Mouse (Mus musculus): ENCODE results near the gene Akt3.

Akt3 gene

DNA sequence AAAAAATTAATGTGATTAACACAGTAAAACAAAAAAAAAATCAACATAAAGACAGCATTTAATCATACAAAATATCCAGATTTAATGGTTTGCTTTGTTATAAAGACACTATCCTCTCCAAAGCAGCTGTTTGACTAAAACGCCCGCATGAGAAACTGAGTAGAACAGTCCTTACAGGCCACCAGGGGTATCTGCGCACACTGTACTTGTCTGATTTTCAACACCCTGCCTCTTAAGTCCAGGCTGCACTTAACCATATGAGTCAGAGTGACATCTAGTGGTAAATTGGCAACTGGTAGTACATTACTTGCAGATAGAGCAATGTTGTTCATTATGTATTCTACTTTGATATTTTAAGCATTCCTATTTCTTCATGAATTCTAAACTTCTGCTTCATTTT lies 69.3 kb downstream of the Akt3 start:
- in situ Hi-C loops (cut with MboI, MseI) = loop anchor here (10.0 kb wide), 1 partner anchor 324 kb away; no protein-coding TSS in a partner anchor

DNA sequence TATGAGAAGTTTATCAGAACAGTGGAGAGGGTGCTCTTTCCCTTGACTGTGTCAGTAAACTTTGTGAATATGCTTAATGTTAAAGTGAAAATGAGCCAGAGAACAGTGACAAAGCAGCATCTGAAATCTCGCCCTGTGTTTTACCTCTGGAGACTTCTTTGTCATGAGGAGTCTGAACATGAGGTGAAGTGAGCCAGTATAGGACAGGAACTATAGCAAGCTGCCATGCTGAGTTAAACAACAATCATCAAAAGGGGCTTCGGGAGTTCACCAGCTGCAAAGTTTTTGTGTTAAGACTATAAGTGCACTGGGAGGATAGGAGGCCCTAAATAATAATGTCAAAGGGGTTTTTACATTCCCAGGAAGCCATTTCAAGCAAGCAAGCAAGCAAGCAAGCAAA lies 71.3 kb downstream of the Akt3 start:
- in situ Hi-C loops (cut with MboI, MseI) = loop anchor here (10.0 kb wide), 1 partner anchor 322 kb away; no protein-coding TSS in a partner anchor

GRCm38 (mm10) chr1:177179635-177180034 lies 78.4 kb downstream of the Akt3 start:
- in situ Hi-C loops (cut with MboI, MseI) = loop anchor here (10.0 kb wide), 1 partner anchor 315 kb away; no protein-coding TSS in a partner anchor

- in situ Hi-C loops (cut with MboI, MseI) = no loop called here
Observed at GRCm38 (mm10) chr1:177175436-177175835, 82.6 kb downstream of the Akt3 start.

GRCm38 (mm10) chr1:177171300-177171699 lies 86.7 kb downstream of the Akt3 start:
- in situ Hi-C loops (cut with MboI, MseI) = no loop called here

- in situ Hi-C loops (cut with MboI, MseI) = no loop called here
Observed at GRCm38 (mm10) chr1:177165789-177166188, 92.2 kb downstream of the Akt3 start.

GRCm38 (mm10) chr1:177165336-177165735 lies 92.7 kb downstream of the Akt3 start:
- in situ Hi-C loops (cut with MboI, MseI) = no loop called here

DNA sequence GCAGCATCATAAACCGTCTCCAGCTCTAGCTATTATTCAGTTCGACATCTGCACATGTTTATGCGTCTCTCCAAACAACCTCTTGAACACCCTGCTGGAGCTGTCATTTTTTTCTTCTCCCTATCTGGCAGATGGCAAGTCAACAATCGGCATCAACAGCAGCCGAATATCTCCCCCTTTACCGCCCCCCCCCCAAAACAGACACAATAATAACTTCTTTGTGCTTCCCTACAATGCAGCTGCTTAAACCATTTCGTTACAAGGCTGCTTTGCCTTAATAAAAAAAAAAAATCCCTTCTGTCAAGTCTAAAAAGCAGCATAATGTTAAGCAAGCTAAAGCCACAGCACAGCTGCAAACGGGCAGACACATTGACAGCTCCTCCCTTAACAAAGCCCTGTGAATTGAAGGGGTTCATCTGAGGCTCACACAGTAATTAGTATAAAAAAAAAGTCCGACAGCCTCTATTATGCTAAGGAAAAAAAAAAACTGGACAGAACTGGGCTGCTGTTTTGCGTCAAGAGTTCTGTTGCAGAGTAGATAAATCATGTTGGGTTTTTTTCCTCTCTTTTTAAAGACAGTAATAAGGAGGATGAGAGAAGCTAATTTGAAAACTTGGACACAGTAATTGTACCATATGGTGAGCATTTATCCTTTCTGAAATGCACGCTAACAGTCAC lies 107.5 kb downstream of the Akt3 start:
- in situ Hi-C loops (cut with MboI, MseI) = no loop called here

DNA sequence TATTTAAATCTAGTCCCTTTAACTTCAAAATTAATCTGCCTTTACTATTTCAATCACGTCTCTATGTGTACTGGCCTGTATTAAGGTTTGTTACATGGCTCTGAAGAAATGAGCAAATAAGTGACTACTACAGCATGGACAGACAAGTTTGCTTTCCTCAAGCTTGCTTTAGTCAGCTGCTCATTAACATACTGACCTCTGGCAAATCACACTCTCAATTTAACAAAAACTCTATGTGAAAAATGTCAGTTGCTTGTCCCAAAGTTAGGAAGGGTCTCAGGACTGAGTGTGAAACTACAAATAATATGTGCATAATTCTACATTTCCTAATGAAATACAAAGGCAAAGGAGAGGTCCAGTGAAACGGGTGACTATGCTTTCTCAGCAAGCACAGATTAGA lies 109.3 kb downstream of the Akt3 start:
- in situ Hi-C loops (cut with MboI, MseI) = loop anchor here (25.0 kb wide), 1 partner anchor 1786 kb away; no protein-coding TSS in a partner anchor

- in situ Hi-C loops (cut with MboI, MseI) = loop anchor here (25.0 kb wide), 1 partner anchor 1779 kb away; no protein-coding TSS in a partner anchor
Observed at GRCm38 (mm10) chr1:177141468-177141867, 116.5 kb downstream of the Akt3 start.

DNA sequence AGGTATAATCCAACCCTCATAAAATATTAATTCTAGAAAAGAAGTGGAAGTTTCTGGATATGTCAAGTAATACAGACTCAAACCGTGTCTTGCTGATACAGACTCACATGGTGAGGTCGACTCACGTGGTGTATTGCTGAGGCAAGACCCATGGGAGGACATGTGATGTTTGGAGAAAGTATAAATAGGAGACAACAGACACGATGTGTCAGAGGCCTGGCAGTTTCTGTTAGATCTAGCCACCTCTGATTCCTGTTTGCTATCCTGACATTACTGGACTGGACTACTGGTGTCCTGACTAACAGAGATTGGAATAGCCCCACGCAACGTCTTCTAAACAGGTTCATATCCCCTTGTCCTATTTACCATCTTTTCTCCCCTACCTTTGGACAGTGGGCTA lies 118.4 kb downstream of the Akt3 start:
- in situ Hi-C loops (cut with MboI, MseI) = loop anchor here (25.0 kb wide), 1 partner anchor 1777 kb away; no protein-coding TSS in a partner anchor

GRCm38 (mm10) chr1:177131458-177131857 lies 126.5 kb downstream of the Akt3 start:
- in situ Hi-C loops (cut with MboI, MseI) = loop anchor here (25.0 kb wide), 1 partner anchor 1769 kb away; no protein-coding TSS in a partner anchor

GRCm38 (mm10) chr1:177126674-177127073 lies 131.3 kb downstream of the Akt3 start:
- in situ Hi-C loops (cut with MboI, MseI) = loop anchor here (25.0 kb wide), 1 partner anchor 1764 kb away; no protein-coding TSS in a partner anchor

DNA sequence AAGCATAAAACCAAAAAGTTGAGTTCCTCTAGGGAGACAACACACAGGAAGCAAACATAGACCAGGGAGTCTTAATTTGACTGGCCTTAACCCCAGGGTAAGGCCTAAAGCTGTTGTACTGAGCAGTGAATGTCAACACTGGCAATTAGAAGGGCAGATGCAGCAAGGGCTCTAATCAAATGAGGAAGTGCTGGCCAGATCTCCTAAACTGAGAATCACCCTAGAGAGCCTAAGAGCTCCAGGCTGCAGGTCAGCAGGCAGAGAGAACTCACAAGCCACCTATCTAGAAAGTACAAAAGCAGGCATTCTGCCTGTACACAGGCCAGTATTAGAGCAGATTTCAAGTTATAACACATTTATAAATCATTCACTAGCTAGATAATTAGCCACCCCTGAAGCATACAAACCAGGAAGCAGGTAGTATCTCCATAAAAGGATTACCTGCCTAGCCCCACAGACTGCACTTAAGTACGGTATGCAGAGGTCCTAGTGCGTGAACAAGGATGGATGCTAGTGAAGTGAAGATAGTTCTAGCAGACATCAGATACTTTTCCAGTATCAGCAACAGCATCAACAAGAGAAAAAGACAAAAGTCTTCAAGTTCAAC lies 147.2 kb downstream of the Akt3 start:
- in situ Hi-C loops (cut with MboI, MseI) = no loop called here

- in situ Hi-C loops (cut with MboI, MseI) = no loop called here
Observed at GRCm38 (mm10) chr1:177090465-177090864, 167.5 kb downstream of the Akt3 start.

GRCm38 (mm10) chr1:177089515-177089914 lies 168.5 kb downstream of the Akt3 start:
- in situ Hi-C loops (cut with MboI, MseI) = no loop called here

GRCm38 (mm10) chr1:177089048-177089447 lies 169.0 kb downstream of the Akt3 start:
- in situ Hi-C loops (cut with MboI, MseI) = no loop called here

DNA sequence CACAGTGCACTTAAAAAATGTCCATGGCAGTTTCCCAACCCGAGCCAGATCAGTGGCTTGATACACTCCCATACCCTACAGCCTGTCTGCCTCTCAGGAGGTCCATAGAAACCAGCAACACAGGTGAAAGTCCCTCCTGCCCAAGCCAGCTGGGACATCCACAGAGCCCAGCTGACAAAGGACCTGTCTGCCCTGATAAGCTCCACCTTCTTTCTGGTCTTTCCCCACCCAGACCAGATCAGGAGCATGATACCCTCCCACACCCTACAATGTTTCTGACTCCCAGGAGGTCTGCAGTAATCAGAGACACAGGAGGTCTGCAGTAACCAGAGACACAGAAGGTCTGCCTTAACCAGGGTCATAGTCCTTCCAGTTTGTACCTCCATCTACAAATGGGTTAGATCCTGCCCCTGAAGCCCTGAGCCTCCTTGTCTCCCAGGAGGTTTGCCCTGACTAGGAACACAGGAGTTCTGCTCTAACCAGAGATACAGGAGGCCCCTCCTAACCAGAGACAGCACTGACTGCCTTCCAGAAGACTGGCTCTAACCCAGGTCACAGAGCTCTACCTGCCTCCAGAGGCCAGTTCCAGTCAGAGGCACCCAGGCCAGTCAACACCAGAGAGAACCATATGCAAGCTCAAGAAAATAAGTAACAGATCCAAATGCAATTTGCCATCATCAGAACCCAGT lies 175.9 kb downstream of the Akt3 start:
- in situ Hi-C loops (cut with MboI, MseI) = no loop called here

GRCm38 (mm10) chr1:177069161-177069560 lies 188.8 kb downstream of the Akt3 start:
- in situ Hi-C loops (cut with MboI, MseI) = no loop called here

DNA sequence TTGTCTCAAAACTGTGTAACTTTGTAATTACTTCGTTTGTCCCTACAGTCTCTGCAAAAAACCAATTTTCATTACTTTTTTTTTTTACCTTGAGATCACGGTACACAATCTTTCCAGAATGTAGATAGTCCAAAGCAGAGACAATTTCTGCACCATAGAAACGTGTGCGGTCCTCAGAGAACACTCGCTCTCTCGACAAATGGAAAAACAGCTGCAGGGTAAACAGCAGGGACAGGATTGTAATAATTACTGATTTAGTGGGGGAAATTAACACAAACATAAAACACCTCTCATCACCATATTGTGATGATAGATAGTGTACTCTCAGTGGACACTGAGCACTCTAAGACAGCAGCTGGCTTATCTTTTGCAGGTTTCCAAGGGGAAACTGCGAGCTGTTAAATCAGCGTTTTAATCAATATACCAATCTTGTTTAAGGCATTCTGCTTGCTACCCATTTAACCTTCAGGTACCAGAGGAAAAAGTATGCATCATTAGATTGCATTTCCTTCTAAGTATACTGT lies 190.8 kb downstream of the Akt3 start:
- in situ Hi-C loops (cut with MboI, MseI) = no loop called here

- in situ Hi-C loops (cut with MboI, MseI) = no loop called here
Observed at GRCm38 (mm10) chr1:177065732-177066131, 192.3 kb downstream of the Akt3 start.

DNA sequence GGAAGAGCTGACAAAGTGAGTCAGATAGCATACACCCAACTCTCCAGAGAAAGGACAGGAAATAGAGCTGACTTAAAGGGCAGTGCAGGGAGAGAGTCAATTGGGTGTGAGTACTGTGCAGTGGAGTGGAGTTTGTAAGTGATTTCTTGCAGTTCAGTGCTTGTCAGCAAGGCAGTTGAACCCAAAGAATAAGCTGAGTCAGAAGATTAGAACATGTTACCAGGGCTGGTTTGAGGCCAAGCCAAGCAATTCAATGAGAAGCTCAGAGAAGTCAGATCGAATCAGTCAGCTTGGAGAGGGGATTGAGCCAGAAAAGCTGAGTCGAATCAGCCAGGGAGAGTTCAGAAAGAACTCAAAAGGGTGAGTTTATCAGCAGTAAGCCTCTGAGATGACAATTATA lies 196.2 kb downstream of the Akt3 start:
- in situ Hi-C loops (cut with MboI, MseI) = no loop called here
